Mouse (Mus musculus) adrenal gland, adult 18-20 months (tissue): Measurements from ENCODE around the gene Cep170. TPM values are rescaled to one million over a fixed set of nuclear protein-coding genes. Genes with fewer than 3 reads are reported as not detected.
A peak's percentile ranks its signal among the peaks of the same experiment; 100 is the strongest.
"Not testable (repeated sequence)": the region's sequence is repeated elsewhere in the genome, so short reads cannot be mapped to it uniquely, and the experiment has no call there.

Experiments used
- DNase-seq, 2 experiments: peaks; one replicate each; pipeline ENCODE4 v3.0.0; 2021 to 2022; ENCODE audit warnings: low spot score in 2 of 2
- long read RNA-seq, 2 experiments: library from polyadenylated mRNA; stranded (forward); transcript quantifications; one replicate each; pipeline ENCODE4 v2.0.0; 2021
- total RNA-seq, 2 experiments: library from RNA; stranded (reverse); gene quantifications; 1 replicate in 1 of 2; 2 replicates in 1 of 2; pipeline ENCODE4 v1.2.3; 2021

Cep170 gene
- total RNA-seq, result 10 to 100 TPM; 27.1 to 29.2 TPM
- long read RNA-seq, experiment 1, result 0 reads
- long read RNA-seq, experiment 2, partial matches to known transcripts, result 1 of 5 reads
- long read RNA-seq, experiment 2, other reads (novel, unspliced or antisense), result 3 of 5 reads

- DNase-seq, result peak; percentile 97
Observed at GRCm38 (mm10) chr1:176814036-176814420, at the start of gene Cep170. TSS of gene Cep170 (minus strand) at chr1:176814067.

GRCm38 (mm10) chr1:176861981-176862644 is 48.2 kb upstream of the Cep170 start:
- DNase-seq, result peak; percentile 40 to 60

GRCm38 (mm10) chr1:176852813-176853590 is 39.1 kb upstream of the Cep170 start:
- no peak for DNase-seq

- DNase-seq, result no peak
Observed at GRCm38 (mm10) chr1:176851401-176851800, 37.5 kb upstream of the Cep170 start.

GRCm38 (mm10) chr1:176849377-176849776 is 35.5 kb upstream of the Cep170 start:
- no peak for DNase-seq

GRCm38 (mm10) chr1:176848613-176849290 is 34.9 kb upstream of the Cep170 start:
- no peak for DNase-seq

GRCm38 (mm10) chr1:176847118-176847859 is 33.4 kb upstream of the Cep170 start:
- no peak for DNase-seq

GRCm38 (mm10) chr1:176845082-176845977 is 31.5 kb upstream of the Cep170 start:
- DNase-seq, result no peak

- DNase-seq, result not testable (repeated sequence)
Observed at GRCm38 (mm10) chr1:176836562-176836961, 22.7 kb upstream of the Cep170 start.

- peak in 1 of 2 experiments; percentile 37 for DNase-seq
Observed at GRCm38 (mm10) chr1:176835501-176836294, 21.8 kb upstream of the Cep170 start.

GRCm38 (mm10) chr1:176834880-176835279 is 21.0 kb upstream of the Cep170 start:
- DNase-seq, result no peak

GRCm38 (mm10) chr1:176833948-176834347 is 20.1 kb upstream of the Cep170 start:
- no peak for DNase-seq

- DNase-seq, result no peak
Observed at GRCm38 (mm10) chr1:176833257-176833656, 19.4 kb upstream of the Cep170 start.

- DNase-seq, result no peak
Observed at GRCm38 (mm10) chr1:176832607-176833006, 18.7 kb upstream of the Cep170 start.

- DNase-seq, result no peak
Observed at GRCm38 (mm10) chr1:176832071-176832470, 18.2 kb upstream of the Cep170 start.

- no peak for DNase-seq
Observed at GRCm38 (mm10) chr1:176828666-176829065, 14.8 kb upstream of the Cep170 start.

- no peak for DNase-seq
Observed at GRCm38 (mm10) chr1:176827945-176828485, 14.1 kb upstream of the Cep170 start.

- peak; percentile 50 to 72 for DNase-seq
Observed at GRCm38 (mm10) chr1:176827365-176827764, 13.5 kb upstream of the Cep170 start.

GRCm38 (mm10) chr1:176826931-176827330 is 13.1 kb upstream of the Cep170 start:
- DNase-seq, result no peak
